Mouse (Mus musculus) hindbrain, embryonic 13.5 days (tissue): ENCODE results near the gene Theg. TPM values are rescaled to one million over a fixed set of nuclear protein-coding genes. Genes with fewer than 3 reads are reported as not detected.

Experiments used
- ATAC-seq: fragments of 200-750 bp; cut with Nextera tagmentation; 2 replicates; pipeline ENCODE4 v1.8.0; 2017; ENCODE audit warnings: moderate TSS enrichment; ENCODE audit not compliant: low FRiP score
- H3K27ac ChIP-seq: fragments of 300-500 bp; sonication (generic); 2 replicates; pipeline ENCODE4 v1.5.1; 2015; ENCODE audit warnings: inconsistent platforms, mild to moderate bottlenecking, moderate library complexity
- H3K27me3 ChIP-seq: fragments of 300-500 bp; sonication (generic); 2 replicates; pipeline ENCODE4 v1.6.1; 2015; ENCODE audit warnings: mild to moderate bottlenecking, inconsistent platforms
- H3K36me3 ChIP-seq: fragments of 300-500 bp; sonication (generic); 2 replicates; pipeline ENCODE4 v1.6.1; 2015; ENCODE audit warnings: mild to moderate bottlenecking, inconsistent platforms
- H3K4me1 ChIP-seq: fragments of 300-500 bp; sonication (generic); replicated peaks from 2 replicates; pipeline ENCODE4 v1.6.1; 2015; ENCODE audit warnings: inconsistent platforms
- H3K4me2 ChIP-seq: fragments of 300-500 bp; sonication (generic); 2 replicates; pipeline ENCODE4 v1.6.1; 2015; ENCODE audit warnings: inconsistent platforms, mild to moderate bottlenecking, moderate library complexity
- H3K4me3 ChIP-seq: fragments of 300-500 bp; sonication (generic); 2 replicates; pipeline ENCODE4 v1.5.1; 2015; ENCODE audit warnings: mild to moderate bottlenecking, inconsistent platforms
- H3K9ac ChIP-seq: fragments of 300-500 bp; sonication (generic); 2 replicates; pipeline ENCODE4 v1.6.1; 2015; ENCODE audit warnings: mild to moderate bottlenecking, inconsistent platforms
- H3K9me3 ChIP-seq: fragments of 300-500 bp; sonication (generic); 2 replicates; pipeline ENCODE4 v1.6.1; 2016; ENCODE audit warnings: inconsistent platforms
- WGBS: fragments of 180-500 bp; shearing (Covaris S2); methylation state at CpG from one replicate; pipeline ENCODE4 v1.1.7; 2015; 5-methylcytosine and 5-hydroxymethylcytosine counted together
- microRNA-seq: library from miRNA; unstranded; fragments of <30 nt; microRNA quantifications from one replicate; pipeline ENCODE4, GENCODE M21; 2016
- polyA plus RNA-seq: library from polyadenylated mRNA; unstranded; fragments of >200 nt; fragmentation: Nextera tagmentation; extraction: Ambion mirVana; gene quantifications from 2 replicates; pipeline ENCODE4 v1.2.1, GENCODE M21; 2015

Gene Theg
- polyA plus RNA-seq, 1 experiment from 2014 or later = not detected

- Histone ChIP-seq H3K4me2 (no peak overlapping the region), H3K27ac (no peak overlapping the region), H3K4me3 (no peak overlapping the region), H3K27me3 (0 out of 2 replicates have a peak, but pooled peaks cover 6% of the 10 kb centered on the region), H3K4me1 (peaks cover 7% of the 10 kb centered on the region), H3K9ac (no peak overlapping the region), H3K9me3 (no peaks in the 10 kb centered on the region), H3K36me3 (peaks cover 21% of the 10 kb centered on the region)
- ATAC-seq = no peak
- WGBS = 84% methylated on average over 3 of the region's 3 CpGs
These were observed 59.0 kb downstream of the Theg start for GRCm38 (mm10) chr10:79528081-79528480.

GRCm38 (mm10) chr10:79527453-79527845, 59.7 kb downstream of the Theg start:
- WGBS = 87% methylated on average over 6 of the region's 6 CpGs
- Histone ChIP-seq H3K27me3 (0 out of 2 replicates have a peak, but pooled peaks cover 1% of the 10 kb centered on the region), H3K27ac (no peak overlapping the region), H3K4me2 (no peak overlapping the region), H3K9me3 (no peaks in the 10 kb centered on the region), H3K4me3 (no peak overlapping the region), H3K36me3 (peaks cover 21% of the 10 kb centered on the region), H3K4me1 (peaks cover 1% of the 10 kb centered on the region; the same call in 1 of the 2 replicates), H3K9ac (no peak overlapping the region)
- ATAC-seq = no peak

GRCm38 (mm10) chr10:79526661-79527452, 60.3 kb downstream of the Theg start:
- 89% methylated on average over 12 of the region's 12 CpGs for WGBS

More at GRCm38 (mm10) chr10:79526661-79527452, 60.3 kb downstream of the Theg start:
- Histone ChIP-seq H3K4me3 (no peak overlapping the region), H3K36me3 (peaks cover 21% of the 10 kb centered on the region), H3K9me3 (no peaks in the 10 kb centered on the region), H3K27me3 (no peaks in the 10 kb centered on the region), H3K9ac (no peak overlapping the region), H3K27ac (no peak overlapping the region), H3K4me1 (no peaks in the 10 kb centered on the region), H3K4me2 (no peak overlapping the region)
- ATAC-seq = no peak

Small RNA genes lying within 50 kb of the gene (microRNA-seq; reads per million reads assigned to microRNA genes)
- gene Mir6909 = not detected

Other genes with a start within 250 kb of the Theg start
- gene Vmn2r82, start 230.8 kb downstream of the Theg start, polyA plus RNA-seq = not detected in 2 replicates
- not detected in 2 replicates for gene Vmn2r83, start 118.6 kb downstream of the Theg start, polyA plus RNA-seq
- gene Plpp2, start 53.5 kb downstream of the Theg start, polyA plus RNA-seq = 14.5 and 16.5 TPM in 2 replicates
- 52.4 and 57.1 TPM in 2 replicates for gene Mier2, start 32.1 kb downstream of the Theg start, polyA plus RNA-seq
- 0.17 and 0.27 TPM in 2 replicates for gene C2cd4c, start 26.7 kb upstream of the Theg start, polyA plus RNA-seq
- gene Shc2, start 50.6 kb upstream of the Theg start, polyA plus RNA-seq = 24.5 and 26.5 TPM in 2 replicates
- not detected in 2 replicates for gene Odf3l2, start 58.4 kb upstream of the Theg start, polyA plus RNA-seq
- 0.87 and 0.88 TPM in 2 replicates for gene Madcam1, start 77.2 kb upstream of the Theg start, polyA plus RNA-seq
- gene Tpgs1, start 82.0 kb upstream of the Theg start, polyA plus RNA-seq = 86.5 and 93.4 TPM in 2 replicates
- 92.7 and 100 TPM in 2 replicates for gene Cdc34, start 94.9 kb upstream of the Theg start, polyA plus RNA-seq
- 1.1 and 1.4 TPM in 2 replicates for gene Gzmm, start 101.7 kb upstream of the Theg start, polyA plus RNA-seq
- gene Bsg, start 117.2 kb upstream of the Theg start, polyA plus RNA-seq = 690 and 717 TPM in 2 replicates
- gene Hcn2, start 129.3 kb upstream of the Theg start, polyA plus RNA-seq = 0.43 and 0.64 TPM in 2 replicates
- gene Polrmt, start 159.2 kb upstream of the Theg start, polyA plus RNA-seq = 37.1 and 42.4 TPM in 2 replicates
- 1.00 and 2.1 TPM in 2 replicates for gene Fgf22, start 167.7 kb upstream of the Theg start, polyA plus RNA-seq
- 87.9 and 90.7 TPM in 2 replicates for gene Rnf126, start 179.6 kb upstream of the Theg start, polyA plus RNA-seq
- 1.3 and 1.4 TPM in 2 replicates for gene Fstl3, start 189.9 kb upstream of the Theg start, polyA plus RNA-seq
- 0.18 TPM in 1 of 2 replicates, not detected in the other for gene Prss57, start 203.6 kb upstream of the Theg start, polyA plus RNA-seq
- gene Palm, start 206.2 kb upstream of the Theg start, polyA plus RNA-seq = 240 and 252 TPM in 2 replicates
- gene Misp, start 233.7 kb upstream of the Theg start, polyA plus RNA-seq = 0.84 and 1.0 TPM in 2 replicates